Mouse (Mus musculus) ES-Bruce4 (cell line): ENCODE results near the gene Smim1.

Source experiments
- CTCF ChIP-seq: IDR thresholded peaks from one replicate; pipeline ENCODE4 v1.8.1; 2011; ENCODE audit warnings: low read depth, low read length
- EP300 ChIP-seq: IDR thresholded peaks from 2 replicates; pipeline ENCODE4 v1.6.1; 2011; ENCODE audit warnings: low read depth, low read length; ENCODE audit not compliant: insufficient read depth

- no peak for TF ChIP-seq CTCF
- no peak for TF ChIP-seq EP300
Measured at GRCm38 (mm10) chr4:153979243-153979642, 46.8 kb downstream of the Smim1 start.
